Mouse (Mus musculus) heart, postnatal 10 days (tissue): ENCODE results near the gene Clrn1. TPM values are rescaled to one million over a fixed set of nuclear protein-coding genes. Genes with fewer than 3 reads are reported as not detected.
"Not testable (repeated sequence)": the region's sequence is repeated elsewhere in the genome, so short reads cannot be mapped to it uniquely, and the experiment has no call there.

Experiments used
- DNase-seq, 2 experiments: peaks; one replicate each; pipeline ENCODE4 v3.0.0; 2021
- intact Hi-C: fragments of 180-260 bp; cut with DNase I; formaldehyde crosslinking; loops from one replicate; pipeline ENCODE4 v1.15.1; 2025
- total RNA-seq, 2 experiments: library from RNA; stranded (reverse); gene quantifications; 2 replicates each; pipeline ENCODE4 v1.2.3; 2021

Gene Clrn1
- total RNA-seq = not detected

DNA sequence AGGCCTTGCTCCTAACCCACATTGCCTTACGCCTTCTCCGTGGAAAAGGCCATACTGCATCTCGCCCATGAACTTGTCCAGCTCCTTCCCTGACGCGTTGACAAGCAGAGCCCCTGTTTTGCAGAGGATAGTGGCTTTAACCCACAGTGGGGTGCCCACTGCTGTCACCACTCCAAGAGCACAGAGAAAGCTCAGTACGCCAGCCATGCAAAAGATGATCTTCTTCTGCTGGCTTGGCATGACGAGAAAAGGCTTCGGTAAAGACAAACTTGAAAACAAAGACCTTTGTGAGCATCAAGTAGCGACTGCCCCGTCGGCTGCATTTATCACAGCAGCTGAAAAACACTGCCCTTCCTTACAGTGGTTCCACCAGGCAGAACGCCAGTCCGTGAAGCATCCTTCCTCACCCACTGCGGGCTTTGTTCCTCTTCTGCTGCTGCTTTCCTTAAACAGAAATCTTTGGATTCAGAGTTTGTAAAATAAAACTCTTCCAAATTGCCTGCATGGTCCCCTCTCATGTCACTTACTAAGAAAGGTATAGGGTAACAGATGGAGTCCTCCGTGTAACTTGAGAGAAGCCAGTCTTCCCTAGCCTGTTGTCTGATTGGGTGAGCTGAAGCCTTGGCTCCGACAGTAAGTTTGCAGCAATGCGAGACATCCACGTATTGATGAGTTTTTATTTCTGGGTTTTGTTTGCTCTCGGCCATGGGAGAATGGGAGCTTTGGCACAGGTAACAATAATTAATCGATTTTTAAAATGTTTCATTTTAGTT lies at the start of gene Clrn1:
Gene Clrn1 (minus strand): TSS at position 540 of the 773 bp plus-strand sequence.
- no peak for DNase-seq
- intact Hi-C loops = no loop called here

DNA sequence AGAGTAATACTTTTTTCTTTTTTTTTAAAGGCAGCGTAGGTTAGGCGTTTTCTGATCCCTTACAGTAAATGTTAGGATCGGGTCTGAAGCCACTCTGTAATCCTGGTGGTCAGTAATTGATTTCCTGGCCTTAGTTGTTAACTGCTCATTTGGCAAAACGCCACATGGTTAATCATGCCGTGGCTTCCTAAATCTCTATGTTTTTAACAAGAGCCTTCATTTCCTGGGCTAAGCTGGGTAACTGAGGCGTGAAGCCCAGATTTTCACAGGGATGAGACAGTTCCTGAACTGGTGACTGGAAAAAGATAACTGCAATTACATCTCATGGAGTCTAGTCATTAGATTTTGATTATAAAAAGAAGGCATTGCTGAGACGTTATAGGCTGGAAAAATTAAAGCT lies 38.9 kb upstream of the Clrn1 start:
- DNase-seq = no peak
- intact Hi-C loops = no loop called here

DNA sequence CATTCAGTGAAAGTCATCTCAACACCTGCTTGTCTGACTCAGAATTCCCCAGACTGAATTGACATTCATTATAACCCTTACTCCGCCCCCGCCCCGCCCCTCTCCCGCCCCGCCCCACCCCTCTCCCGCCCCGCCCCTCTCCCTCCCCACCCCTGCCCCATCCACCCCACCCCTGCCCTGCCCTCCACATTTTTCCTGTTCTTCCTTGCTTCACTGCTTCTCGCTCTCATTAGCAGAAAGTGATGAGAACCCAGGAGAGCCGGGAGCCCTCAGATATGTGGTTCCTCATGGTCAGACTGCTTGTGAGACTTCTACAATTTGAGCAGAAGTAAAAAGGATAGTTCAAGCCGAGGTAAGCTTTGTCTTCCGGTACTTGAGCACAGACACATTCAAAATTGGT lies 38.0 kb upstream of the Clrn1 start:
- no peak for DNase-seq
- intact Hi-C loops = no loop called here

DNA sequence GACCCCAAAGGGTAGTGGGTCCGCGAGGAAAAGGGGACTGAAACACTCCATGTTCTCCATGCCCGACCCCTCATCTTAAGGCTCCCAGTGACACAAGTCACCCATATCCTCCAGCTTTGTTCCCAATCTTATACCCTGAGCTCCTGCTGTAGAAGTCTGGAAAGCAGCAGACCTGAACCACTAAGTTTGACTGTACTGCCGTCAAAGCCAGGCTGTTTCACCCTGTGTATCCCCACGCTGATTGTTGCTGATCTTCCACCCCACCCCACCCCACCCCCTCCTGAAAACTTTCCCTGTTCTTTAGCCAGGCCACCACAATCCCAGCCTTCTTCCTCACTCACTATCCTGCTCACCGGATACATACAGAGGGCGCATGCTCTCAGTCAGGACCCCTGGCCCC lies 37.5 kb upstream of the Clrn1 start:
- no peak for DNase-seq
- intact Hi-C loops = no loop called here

DNA sequence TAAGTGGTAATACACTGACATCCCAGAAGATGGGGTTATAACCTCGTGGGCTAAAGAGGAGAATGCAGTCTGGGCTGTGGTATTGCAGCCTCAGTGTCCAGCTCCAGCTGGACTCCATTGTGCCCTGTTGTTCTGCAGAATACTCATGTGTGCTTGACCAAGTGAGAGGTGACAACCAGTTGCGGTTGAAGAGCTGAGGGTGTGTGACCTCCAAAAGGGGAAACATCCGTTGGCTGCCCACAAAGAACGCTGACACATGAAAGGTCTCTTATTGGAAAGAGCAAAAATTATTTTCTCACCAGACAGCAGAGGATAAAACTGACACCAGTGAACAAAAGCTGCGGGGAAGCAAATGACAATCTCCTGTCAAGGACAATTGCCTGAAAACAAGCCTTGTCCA lies 36.2 kb upstream of the Clrn1 start:
- intact Hi-C loops = no loop called here
- DNase-seq = no peak

DNA sequence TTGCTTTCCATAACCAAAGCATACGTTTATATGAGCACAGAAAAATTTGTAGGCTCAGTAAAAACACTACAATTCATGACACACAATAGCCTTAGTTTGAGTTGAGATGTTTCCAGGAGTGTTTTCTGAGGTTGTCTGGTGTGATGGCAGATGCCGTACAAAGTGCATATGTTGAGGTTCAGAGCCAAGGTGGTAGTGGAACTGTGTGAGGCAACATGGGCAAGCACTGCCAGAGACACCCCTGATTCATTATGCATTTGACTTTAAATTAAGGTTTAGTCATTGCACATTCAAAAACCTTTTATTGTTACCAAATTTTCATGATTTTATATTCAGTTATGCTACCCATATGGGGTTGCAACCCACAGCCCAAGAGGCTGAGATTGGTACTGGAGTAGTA lies 19.5 kb upstream of the Clrn1 start:
- DNase-seq = no peak
- intact Hi-C loops = no loop called here

DNA sequence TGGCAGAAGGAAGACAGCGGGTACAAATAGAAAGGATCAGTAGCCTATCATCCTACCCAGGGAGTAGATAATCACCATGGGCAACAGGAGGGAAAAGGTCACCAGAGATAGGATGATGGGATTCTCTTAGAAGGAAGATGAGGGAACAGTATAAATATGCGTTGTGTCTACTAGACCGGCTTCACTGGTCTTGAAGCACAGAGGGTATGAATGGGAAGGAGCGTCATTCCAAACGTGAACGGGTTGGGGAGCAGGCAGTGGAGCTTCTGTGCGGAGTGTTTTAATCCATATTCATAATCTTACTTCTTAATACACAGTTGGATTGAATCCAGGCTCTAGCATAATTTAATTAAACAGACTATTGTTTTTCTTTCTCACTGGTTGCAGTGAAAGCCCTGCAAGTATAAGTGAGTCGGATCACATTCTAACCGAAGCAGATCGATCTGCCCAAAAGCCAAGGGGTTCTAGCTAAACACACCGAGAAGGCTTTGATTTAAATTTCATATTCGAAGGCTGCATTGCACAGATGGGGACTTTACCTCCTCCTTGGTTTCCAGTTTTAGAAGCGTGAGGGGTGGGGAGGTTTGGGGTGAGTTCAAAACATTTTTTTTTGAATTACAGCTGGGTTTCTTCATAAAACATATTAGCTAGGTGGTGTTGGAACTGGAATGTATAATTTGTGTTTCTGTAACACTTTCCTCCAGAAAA lies 17.1 kb upstream of the Clrn1 start:
- intact Hi-C loops = no loop called here

DNA sequence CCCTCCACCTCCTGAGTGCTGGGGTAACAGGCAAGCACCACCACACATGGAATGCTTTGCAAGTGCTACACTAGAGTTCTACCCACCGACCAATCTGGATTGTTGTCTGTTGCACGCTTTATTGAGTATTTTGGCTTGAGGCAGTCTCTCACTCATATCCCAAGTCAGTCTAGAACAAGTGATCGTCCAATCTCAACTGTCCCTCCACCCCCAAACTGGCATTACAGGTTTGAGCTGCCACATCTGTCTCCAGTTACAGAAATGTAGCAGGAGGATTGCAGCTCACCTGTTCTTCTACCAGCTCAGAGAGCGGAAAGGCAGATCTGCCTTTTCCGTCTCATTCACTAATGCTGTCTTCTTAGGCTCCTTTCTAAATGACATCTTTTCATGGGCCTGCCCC lies 10.0 kb upstream of the Clrn1 start:
- intact Hi-C loops = no loop called here
- DNase-seq = no peak

More for the DNA sequence above, 17.1 kb upstream of the Clrn1 start:
- no peak for DNase-seq

DNA sequence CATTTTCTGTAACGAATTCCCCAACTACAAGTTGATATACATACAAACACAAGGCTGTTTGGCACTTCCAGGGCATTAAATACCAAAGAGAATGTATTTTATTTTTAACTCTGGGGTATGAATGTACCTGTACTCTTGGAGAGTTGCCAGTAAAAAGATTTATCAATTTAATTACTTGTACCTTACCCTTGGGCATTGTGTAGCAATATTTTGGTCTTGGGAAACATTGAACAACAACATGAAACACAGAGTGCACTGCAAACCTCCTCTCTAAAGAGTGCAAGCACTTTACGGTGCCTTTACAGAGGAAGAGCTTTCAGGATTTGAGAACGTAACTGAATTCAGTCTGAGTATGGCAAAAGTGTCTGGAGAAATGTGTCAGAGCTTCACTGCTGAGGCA lies 9.4 kb upstream of the Clrn1 start:
- intact Hi-C loops = no loop called here
- no peak for DNase-seq

DNA sequence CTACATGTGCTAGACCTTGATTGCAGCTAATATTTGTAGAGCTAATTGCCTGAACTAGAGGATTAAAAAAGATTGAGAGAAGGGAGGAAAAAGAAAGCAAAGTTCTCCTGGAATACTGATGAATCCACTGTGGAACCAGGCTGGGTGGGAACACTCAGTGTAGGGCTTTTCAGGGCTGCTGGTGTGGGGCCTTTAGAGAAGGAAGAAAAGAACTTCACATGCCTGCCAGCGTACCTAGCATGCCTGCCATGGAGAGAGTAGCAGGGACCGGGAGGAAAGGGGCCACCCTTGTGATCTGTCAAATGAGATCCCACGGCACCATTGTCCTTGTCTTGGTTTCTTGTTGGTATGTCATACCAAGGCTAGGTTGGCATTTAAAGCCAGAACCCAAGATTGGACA lies 4.5 kb upstream of the Clrn1 start:
- intact Hi-C loops = no loop called here
- no peak for DNase-seq

DNA sequence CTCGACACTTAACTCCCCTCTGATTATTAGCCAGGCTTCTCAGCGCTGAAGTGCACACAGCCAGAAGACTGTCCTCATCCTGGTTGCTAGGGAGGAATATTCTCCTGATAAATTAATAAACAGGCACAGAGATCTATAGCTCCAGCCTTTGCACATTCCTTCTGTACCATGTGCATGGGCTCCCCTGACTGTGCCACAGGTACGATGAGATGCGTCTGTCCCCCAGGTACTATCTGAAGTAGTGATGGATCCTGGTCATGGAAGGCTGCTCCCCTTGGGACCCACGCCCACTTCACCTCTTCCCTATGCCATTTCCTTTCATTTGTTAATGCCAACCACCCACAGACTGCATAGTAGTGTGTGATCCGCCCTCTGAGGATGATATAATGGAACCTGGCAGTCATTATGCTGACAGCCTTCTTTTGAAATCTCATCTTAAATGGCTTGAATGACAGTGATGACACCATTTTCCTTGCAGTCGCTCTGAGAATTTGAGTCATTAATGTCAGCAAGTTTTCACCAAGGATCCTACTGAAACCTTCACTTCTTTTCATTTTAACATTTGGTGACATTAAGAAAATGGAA lies 3.1 kb upstream of the Clrn1 start:
- intact Hi-C loops = no loop called here
- no peak for DNase-seq

DNA sequence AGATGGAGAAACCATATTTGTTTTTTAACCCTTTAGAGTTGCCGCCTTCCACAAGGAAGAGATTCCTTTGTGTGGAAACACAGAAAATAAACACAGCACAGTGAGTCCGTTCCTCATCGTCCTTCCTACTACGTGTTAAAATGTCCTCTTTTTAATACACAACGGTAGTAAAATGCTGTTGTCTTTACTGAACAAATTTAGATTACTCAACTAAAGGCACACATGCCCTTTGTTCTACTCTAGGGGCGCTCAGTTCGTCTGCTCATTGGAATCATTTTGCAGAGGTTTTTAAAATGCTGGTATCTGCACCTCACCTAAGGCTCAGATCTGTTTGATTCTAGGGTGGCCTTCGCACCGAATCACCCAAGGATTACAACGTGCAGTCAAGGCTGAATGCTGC lies 2.6 kb upstream of the Clrn1 start:
- intact Hi-C loops = no loop called here
- DNase-seq = no peak

DNA sequence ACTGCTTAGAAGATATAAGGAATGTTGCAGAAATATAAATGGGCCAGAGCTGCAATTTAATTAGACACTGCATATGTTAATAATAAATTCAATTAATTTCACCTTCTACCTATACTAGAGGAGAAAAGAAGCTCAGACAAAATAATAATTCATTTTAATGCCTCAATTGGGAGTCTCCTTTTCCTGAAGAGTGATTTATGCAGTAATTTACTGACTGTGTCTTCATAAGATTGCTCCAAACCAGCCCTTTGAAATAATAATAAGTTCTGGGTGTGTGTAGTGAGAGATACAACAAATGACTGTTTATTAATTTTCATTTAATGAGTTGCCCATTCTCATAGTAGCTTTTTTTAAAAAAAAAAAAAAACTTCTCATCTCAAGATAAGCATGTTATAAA lies 1.6 kb downstream of the Clrn1 start:
- intact Hi-C loops = no loop called here
- DNase-seq = no peak

DNA sequence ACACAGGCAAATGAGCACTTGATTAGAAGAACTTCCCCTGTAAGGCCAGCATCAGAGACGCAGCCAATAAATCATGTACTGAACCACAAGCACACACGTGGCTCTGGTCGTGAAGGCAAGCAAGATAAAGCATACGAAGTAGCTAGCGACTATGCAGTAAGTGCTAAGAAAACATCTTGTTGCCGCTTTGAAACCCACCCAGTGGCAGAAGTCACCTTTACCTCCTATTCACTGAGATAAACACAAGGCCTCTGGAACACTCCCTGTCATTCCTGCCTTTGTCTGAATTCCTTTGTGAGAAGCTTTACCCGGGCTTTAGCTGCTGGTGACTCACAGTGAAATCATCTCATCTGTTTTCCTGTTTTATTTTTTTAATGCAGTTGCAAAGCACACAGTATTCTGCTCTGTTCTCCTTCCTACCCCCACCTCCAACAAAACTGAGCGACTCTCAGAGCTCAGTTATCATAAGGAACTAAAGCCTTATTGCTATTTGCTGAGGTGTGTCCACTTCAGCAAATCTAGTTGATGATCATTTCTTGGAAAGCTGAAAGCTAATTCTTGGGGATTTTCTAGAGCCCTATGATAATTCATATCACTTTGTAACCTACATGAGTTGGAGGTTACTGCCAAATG lies 2.1 kb downstream of the Clrn1 start:
- peak; percentile 18 to 21 for DNase-seq
- intact Hi-C loops = no loop called here

DNA sequence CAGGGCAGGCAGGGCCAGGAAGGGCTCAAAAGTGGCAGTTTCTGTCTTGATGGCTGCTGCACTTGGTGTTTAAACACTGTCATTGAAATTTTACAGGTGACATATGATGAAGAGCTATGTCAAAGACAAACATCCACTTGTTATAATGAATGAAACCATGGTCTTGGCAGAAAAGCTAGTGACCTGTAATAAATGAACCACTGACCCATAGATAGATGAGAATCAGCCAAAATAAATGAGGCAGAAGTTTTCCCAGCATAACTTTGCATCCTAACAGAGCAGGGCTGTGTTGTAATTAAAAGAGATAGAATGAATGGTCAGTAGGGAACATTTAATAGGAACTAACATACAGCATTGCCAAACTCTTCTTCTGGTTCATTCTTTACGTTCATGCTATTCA lies 4.1 kb downstream of the Clrn1 start:
- intact Hi-C loops = no loop called here
- DNase-seq = no peak

DNA sequence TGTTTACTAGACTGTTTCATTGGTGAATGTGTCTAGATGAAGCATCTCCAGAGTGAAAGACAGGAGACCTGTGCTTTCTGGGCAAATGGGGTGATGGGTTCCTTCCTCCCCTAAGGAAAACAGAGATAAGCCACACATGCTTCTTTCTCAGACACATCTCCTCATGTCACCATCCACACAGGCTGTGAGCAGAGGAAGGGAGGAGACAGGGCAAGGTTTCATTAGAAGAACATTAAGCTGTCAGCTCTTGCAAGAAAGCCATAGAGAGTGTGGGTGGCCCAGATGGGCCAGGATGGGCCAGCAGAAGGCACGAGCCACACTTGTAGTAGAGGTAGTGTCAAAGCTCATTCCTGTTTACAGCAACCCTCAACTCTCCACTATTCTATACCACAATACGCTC lies 5.0 kb downstream of the Clrn1 start:
- intact Hi-C loops = no loop called here
- DNase-seq = no peak

DNA sequence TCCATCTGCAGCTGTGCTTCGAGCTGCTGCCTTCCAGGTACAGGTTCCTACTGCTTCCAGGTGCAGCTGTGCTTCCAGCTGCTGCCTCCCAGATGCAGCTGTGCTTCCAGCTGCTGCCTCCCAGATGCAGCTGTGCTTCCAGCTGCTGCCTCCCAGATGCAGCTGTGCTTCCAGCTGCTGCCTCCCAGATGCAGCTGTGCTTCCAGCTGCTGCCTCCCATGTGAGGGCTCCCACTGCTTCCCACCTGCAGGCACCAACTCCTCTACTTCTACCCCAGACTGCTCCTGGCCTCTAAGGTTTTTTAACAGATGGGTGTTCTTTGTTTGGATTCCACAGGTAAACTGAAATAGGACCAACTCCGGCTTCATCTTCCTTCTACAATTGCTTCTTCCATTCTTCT lies 13.3 kb downstream of the Clrn1 start:
- not testable (repeated sequence) for DNase-seq

DNA sequence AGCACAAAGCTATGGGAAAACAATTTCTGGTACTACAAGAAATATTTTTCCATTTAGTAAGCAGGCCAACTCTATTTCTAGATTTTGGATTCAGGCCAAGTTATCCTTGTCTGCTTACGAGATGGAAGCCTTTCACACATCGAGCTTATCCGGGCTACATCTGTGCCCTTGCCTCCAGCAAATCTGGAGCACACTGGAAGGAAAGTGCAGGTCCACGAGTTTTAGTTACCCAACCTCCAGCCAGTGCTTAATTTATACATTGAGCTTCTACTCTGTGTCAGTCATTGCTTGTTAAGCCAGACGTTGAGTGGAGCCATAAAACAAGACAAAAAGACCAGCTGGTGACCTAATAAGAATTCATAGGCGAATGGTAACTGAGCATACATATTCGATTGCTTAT lies 19.4 kb downstream of the Clrn1 start:
- intact Hi-C loops = no loop called here

More for the DNA sequence above, 13.3 kb downstream of the Clrn1 start:
- intact Hi-C loops = not testable (repeated sequence)

DNA sequence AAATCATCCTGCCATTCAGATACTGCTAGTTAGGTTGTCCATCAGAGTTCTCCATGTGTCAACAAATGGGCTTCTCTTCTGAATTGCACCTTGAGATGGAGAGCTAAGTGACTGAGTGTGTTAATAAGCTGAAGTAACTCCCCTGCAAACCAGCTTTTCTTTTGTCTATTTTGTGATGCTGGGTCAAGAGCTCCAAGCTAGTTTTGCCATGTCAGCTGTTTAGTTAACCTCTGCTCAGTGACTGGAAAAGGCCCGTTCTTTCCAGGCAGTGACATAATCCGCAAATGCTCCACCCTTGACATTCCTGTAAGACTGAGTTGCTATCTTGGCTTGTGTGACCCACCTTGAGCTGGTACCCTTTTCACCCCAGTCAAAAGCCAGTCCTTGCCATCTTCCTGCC lies 22.2 kb downstream of the Clrn1 start:
- DNase-seq = no peak
- intact Hi-C loops = no loop called here

More for the DNA sequence above, 19.4 kb downstream of the Clrn1 start:
- peak in 1 of 2 experiments; percentile 7 for DNase-seq

DNA sequence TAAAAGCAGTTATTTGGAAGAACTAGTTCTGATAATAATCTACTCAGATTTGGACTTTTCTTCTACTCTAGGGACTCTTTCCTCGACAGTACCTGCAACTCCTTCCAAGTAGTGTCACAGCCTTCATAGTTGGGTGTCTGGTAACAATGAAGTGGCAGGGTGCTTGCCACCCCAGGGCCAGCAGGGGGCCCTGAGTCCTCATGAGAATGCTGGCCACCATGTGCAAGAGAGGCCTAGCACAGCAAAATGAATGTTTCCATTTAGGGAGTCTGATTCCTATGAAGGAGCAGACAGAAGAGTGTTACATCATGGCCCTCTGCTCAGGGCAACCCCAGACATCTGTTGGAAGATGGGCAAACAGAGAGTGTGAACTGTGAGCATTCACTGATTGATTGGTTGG lies 41.7 kb downstream of the Clrn1 start:
- peak in 1 of 2 experiments; percentile 4 for DNase-seq
- intact Hi-C loops = loop anchor here (5.0 kb wide), 1 partner anchor 214 kb away; no protein-coding TSS in a partner anchor

DNA sequence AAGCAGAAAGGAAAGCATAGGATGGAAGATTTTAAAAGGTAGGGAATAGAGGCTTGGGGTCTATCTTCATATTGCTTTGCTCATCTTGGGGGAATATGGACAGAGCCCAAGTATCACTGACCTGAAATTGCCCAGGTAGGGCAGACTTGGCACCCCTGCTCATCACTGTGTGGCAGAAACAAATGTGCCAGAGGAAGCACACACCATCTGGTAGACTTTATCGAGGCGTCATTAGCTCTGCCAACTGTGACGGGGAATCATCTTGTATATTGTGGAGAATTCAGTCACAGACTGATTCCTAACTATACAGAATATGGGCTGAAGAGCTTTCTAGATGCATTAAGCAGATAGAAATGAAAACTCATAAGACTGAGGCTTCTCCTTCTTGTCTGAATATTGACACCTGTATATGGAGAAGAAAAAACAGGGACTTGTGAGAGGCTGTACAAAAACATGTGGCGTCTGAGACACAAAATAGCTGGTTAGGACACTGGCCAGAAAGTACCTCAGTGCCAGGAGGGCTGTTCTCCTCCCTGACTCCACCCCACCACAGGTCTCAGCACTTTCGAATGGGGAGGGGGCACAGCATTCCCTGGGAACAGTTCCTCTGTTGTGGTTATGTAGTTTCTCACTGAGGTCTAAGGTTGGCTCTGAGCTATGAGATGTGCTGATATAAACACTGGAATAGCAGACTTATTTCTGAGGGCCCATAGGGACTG lies 51.5 kb downstream of the Clrn1 start:
- no peak for DNase-seq
- intact Hi-C loops = no loop called here
